Mouse (Mus musculus) midbrain, embryonic 12.5 days (tissue): ENCODE measurements at regions not wholly inside any gene's neighbourhood (a gene's known extent, or its start where the extent isn't known, plus 50 kb on each side); places are given as distances from the start of the nearest gene placed in this dataset.

Experiments
- ATAC-seq: fragments of 200-750 bp; cut with Nextera tagmentation; 2 replicates; pipeline ENCODE4 v1.8.0; 2017; ENCODE audit warnings: low read depth, moderate TSS enrichment, moderate library complexity; ENCODE audit not compliant: low FRiP score
- H3K27ac ChIP-seq: fragments of 300-500 bp; sonication (generic); replicated peaks from 2 replicates; pipeline ENCODE4 v1.5.1; 2016; ENCODE audit warnings: mild to moderate bottlenecking
- H3K27me3 ChIP-seq: fragments of 300-500 bp; sonication (generic); 2 replicates; pipeline ENCODE4 v1.6.1; 2016; ENCODE audit warnings: mild to moderate bottlenecking
- H3K36me3 ChIP-seq: fragments of 300-500 bp; sonication (generic); 2 replicates; pipeline ENCODE4 v1.6.1; 2016
- H3K4me1 ChIP-seq: fragments of 300-500 bp; sonication (generic); 2 replicates; pipeline ENCODE4 v1.6.1; 2016
- H3K4me2 ChIP-seq: fragments of 300-500 bp; sonication (generic); replicated peaks from 2 replicates; pipeline ENCODE4 v1.6.1; 2016; ENCODE audit warnings: mild to moderate bottlenecking, moderate library complexity
- H3K4me3 ChIP-seq: fragments of 300-500 bp; sonication (generic); 2 replicates; pipeline ENCODE4 v1.5.1; 2016; ENCODE audit warnings: mild to moderate bottlenecking
- H3K9ac ChIP-seq: fragments of 300-500 bp; sonication (generic); replicated peaks from 2 replicates; pipeline ENCODE4 v1.6.1; 2016; ENCODE audit warnings: mild to moderate bottlenecking, moderate library complexity
- H3K9me3 ChIP-seq: fragments of 300-500 bp; sonication (generic); 2 replicates; pipeline ENCODE4 v1.6.1; 2016; ENCODE audit warnings: mild to moderate bottlenecking
- WGBS: fragments of 180-500 bp; shearing (Covaris S2); methylation state at CpG from one replicate; pipeline ENCODE4 v1.1.7; 2016; 5-methylcytosine and 5-hydroxymethylcytosine counted together

DNA sequence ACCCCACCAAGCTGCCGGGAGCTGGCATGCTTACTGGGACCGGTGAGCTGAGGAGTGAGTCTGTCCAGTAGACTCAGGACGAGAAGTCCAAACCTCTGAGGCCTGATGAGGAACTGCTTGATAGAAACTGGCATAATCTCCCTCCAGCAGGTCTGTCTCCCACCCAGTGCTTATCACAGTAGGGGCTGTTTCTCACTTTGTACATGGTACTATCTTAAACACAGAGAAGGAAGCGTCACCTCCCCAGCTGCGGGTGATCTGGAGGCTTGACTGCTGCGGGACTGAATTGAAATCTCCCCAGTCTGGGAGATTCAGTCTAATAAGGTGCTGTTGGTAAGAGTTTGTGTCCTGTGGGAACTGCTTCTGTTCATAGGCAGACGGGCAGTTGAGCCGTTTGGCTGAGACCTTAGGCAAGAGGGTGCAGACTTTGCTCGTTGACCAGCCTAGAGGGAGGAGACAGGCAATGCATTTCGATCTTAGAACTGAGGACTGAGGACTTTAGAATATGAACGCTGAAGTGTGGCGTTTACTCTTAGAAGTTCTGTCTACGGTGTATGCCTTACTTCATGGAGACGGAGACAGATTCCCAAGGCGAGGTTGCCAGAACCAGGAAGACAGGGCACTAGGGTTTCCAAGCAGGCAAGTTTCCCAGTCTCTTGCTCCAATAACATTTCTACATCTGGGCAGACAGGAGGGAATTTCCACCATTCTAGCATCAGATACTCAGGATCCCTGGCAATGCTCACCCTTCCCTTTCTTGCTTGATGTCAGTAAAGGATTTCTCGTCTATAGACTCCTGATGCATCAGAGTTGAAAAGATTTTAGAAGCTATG, 69.5 kb upstream of the Picalm start:
- Histone ChIP-seq H3K36me3 (no peaks in the 10 kb centered on the region), H3K27me3 (no peaks in the 10 kb centered on the region)

DNA sequence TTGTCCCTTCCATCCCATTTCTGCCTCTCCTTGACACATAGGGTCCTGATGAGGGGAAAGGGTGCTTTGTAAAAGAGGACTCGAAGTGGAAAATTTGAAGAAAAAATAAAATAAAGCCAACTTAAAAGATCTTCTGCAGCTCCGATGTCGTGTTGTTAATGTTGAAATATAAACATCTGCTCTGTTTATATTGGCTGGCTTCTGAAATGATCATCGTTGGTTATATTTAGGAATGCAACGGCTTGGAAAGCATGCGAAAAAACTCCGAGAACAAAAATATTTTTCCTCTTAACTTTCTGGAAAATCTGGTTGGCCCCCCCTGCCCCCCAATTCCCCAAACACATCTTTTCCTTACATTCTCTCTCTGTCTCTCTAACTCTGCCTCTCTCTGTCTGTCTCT, 68.3 kb upstream of the Picalm start:
- H3K36me3 ChIP-seq = no peaks in the 10 kb centered on the region
- WGBS = 91% methylated on average over 7 of the region's 7 CpGs
- no peak overlapping the region for H3K27ac ChIP-seq
- H3K4me1 ChIP-seq = no peaks in the 10 kb centered on the region
- H3K27me3 ChIP-seq = no peaks in the 10 kb centered on the region
- ATAC-seq = no peak
- H3K4me2 ChIP-seq = no peak overlapping the region
- no peak overlapping the region for H3K4me3 ChIP-seq
- no peaks in the 10 kb centered on the region for H3K9me3 ChIP-seq
- no peak overlapping the region for H3K9ac ChIP-seq

More for the DNA sequence above, 69.5 kb upstream of the Picalm start:
- H3K9me3 ChIP-seq = no peaks in the 10 kb centered on the region
- H3K9ac ChIP-seq = no peak overlapping the region
- WGBS = 84% methylated on average over 16 of the region's 16 CpGs
- ATAC-seq = no peak
- H3K27ac ChIP-seq = no peak overlapping the region
- H3K4me1 ChIP-seq = no peaks in the 10 kb centered on the region
- H3K4me2 ChIP-seq = no peak overlapping the region
- H3K4me3 ChIP-seq = no peak overlapping the region

DNA sequence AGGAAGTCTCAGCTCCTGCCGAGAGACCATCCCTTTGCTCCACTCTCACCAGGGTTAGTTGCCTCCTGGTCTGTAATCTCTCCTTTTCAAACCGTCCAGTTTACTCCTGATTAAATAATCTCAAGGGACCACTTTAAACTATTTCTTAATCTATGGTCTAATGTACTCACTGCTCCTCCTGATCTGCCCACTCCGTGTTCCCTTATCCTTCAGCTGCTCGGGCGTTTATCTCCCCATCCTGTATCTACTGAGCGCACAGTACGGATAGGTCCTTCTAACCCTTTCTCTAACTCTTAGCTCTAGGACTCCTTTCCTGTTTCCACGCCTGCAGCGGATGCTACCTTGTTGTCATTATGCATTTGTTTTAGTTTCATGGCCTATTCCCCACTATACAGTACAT, 67.1 kb upstream of the Picalm start:
- 83% methylated on average over 9 of the region's 9 CpGs for WGBS
- no peak overlapping the region for H3K4me2 ChIP-seq
- ATAC-seq = no peak

DNA sequence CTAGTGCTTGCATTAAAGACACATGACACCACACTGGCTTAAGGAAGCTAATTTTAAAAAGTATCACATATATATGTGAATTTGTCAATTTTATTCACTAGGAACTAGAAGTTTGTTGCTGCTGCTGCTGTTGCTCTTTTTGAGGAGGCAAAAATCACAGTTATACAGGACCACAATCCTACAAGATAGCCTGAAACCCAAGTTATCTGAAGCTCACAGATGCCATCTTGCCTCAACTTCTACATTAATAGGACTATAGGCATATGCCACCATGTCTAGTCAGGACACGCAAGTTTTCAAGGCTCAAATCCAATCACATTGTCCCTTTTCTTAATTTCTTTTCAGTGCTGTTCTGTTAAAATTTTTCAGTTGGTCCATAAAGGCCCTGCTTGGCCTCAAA, 65.8 kb upstream of the Picalm start:
- no peak overlapping the region for H3K4me3 ChIP-seq
- no peak overlapping the region for H3K9ac ChIP-seq
- no peak for ATAC-seq
- no peaks in the 10 kb centered on the region for H3K27me3 ChIP-seq
- H3K36me3 ChIP-seq = no peaks in the 10 kb centered on the region
- no peak overlapping the region for H3K4me2 ChIP-seq
- 94% methylated on average over 1 of the region's 1 CpGs for WGBS
- H3K9me3 ChIP-seq = no peaks in the 10 kb centered on the region
- no peak overlapping the region for H3K27ac ChIP-seq
- H3K4me1 ChIP-seq = no peaks in the 10 kb centered on the region

More for the DNA sequence above, 67.1 kb upstream of the Picalm start:
- H3K9me3 ChIP-seq = no peaks in the 10 kb centered on the region
- H3K4me3 ChIP-seq = no peak overlapping the region
- no peaks in the 10 kb centered on the region for H3K4me1 ChIP-seq
- H3K36me3 ChIP-seq = no peaks in the 10 kb centered on the region
- no peaks in the 10 kb centered on the region for H3K27me3 ChIP-seq
- H3K9ac ChIP-seq = no peak overlapping the region
- no peak overlapping the region for H3K27ac ChIP-seq

DNA sequence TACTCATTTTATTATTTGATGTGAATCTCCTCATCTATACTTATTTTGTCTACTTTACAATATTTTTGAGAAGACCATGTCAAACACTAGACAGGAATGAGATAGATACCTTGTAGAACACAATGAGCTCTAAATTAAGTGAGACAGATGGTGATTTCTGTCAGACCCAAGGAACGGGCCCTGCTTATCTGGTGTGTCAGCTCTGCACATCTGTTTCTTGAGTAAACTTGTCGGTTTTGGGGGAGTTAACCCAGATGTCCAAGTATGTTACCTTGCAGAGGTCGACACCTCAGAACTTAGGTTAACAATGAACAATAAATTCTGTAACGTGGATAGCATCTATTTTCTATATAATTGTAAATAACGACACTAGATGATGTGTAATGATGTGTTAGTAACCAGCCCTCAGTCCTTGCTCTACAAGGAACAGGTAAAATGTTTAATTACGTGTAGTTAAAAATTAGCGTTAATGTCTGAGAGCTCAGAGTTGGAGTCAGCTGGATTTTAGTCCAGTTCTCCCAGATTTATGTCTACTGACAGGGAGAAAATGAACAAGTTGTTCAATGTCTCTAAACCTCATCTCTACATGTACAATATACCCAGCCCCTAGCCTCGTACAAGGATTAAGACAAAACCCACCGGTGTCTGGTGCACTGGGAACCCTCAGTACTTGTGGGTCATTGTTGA, 64.6 kb upstream of the Picalm start:
- Histone ChIP-seq H3K27me3 (no peaks in the 10 kb centered on the region), H3K4me1 (no peaks in the 10 kb centered on the region), H3K9me3 (no peaks in the 10 kb centered on the region), H3K27ac (no peak overlapping the region), H3K4me3 (no peak overlapping the region), H3K4me2 (no peak overlapping the region), H3K9ac (no peak overlapping the region), H3K36me3 (no peaks in the 10 kb centered on the region)
- ATAC-seq = no peak
- WGBS = 86% methylated on average over 9 of the region's 9 CpGs

DNA sequence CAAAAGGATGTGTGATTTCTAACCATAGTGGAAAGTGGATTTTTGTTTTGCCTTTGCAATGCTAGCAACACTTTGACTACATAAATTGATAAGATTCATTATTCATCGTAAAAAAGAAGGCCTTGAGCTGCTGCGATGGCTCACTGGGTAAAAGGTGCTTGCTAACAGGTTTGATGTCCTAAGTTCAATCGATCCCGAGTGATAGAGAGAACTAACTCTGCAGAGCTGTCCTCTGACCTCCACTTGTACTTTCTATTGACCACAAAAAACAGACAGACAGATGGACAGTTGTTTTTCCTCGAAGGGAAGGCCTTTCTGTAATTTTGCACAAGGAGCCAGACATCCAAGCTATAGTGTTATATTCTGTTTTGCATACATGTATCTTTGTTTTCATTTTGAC, 63.7 kb upstream of the Picalm start:
- no peak overlapping the region for H3K4me2 ChIP-seq
- no peak overlapping the region for H3K27ac ChIP-seq
- H3K4me3 ChIP-seq = no peak overlapping the region
- no peak overlapping the region for H3K9ac ChIP-seq
- no peak for ATAC-seq
- no peaks in the 10 kb centered on the region for H3K27me3 ChIP-seq
- H3K4me1 ChIP-seq = no peaks in the 10 kb centered on the region
- H3K36me3 ChIP-seq = no peaks in the 10 kb centered on the region
- 88% methylated on average over 5 of the region's 5 CpGs for WGBS
- no peaks in the 10 kb centered on the region for H3K9me3 ChIP-seq

DNA sequence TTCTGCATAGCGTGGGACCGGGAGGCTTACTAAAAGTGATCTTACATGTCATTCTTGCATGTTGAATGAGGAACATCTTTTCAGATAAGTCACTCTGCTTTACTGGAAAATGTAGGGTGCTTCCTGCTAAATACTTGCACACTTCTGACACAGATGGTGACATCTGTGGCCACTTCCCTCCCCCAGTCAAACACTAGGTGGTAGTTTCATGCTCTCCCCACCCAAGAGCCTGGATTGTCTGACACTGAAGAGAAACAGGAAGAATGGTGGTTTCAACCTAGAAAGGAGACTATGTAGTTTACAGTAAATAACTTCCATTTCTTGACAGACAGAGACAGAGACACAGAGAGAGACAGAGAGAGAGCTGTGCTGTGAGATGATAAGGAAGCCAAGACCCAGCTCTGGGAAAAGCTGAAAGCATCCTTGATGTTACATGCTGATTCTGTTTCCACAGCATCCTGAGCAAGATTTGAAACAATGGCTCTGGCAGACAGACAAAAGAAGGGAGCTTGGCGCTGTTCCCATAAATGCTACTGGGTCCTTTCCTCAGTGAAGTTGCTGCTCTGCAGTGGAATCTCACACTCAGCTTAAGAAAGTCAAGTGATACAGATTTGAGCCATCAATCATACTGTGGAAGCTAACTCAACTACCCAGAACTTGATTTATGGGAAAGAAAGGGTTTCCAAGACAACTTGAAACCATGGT, 61.9 kb upstream of the Picalm start:
- no peaks in the 10 kb centered on the region for H3K9me3 ChIP-seq
- no peaks in the 10 kb centered on the region for H3K36me3 ChIP-seq
- H3K27me3 ChIP-seq = no peaks in the 10 kb centered on the region
- H3K9ac ChIP-seq = no peak overlapping the region
- H3K27ac ChIP-seq = no peak overlapping the region
- H3K4me1 ChIP-seq = no peaks in the 10 kb centered on the region
- no peak overlapping the region for H3K4me3 ChIP-seq
- H3K4me2 ChIP-seq = no peak overlapping the region
- ATAC-seq = no peak
- WGBS = 83% methylated on average over 3 of the region's 3 CpGs

DNA sequence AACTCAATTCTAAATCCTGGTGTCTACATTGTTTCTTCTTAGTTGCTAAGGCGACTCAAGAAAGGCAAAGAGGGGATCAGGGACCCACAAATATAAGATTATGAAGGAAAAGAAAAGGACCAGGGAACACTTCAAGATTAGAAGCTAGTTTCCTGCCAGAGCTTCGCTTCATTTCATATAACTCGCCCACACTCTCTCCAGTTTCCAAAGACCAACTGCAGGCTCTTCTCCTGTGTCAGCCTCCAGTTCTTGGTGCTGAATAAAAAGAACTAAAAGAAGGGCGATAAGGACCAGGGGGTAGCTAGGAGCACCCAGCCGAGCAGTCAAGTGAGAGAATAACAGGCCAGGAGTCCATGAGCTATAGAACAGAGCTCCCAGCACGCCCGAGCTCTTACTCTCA, 59.7 kb upstream of the Picalm start:
- Histone ChIP-seq H3K27ac (no peak overlapping the region), H3K4me2 (no peak overlapping the region), H3K4me1 (no peaks in the 10 kb centered on the region), H3K27me3 (no peaks in the 10 kb centered on the region), H3K9me3 (no peaks in the 10 kb centered on the region), H3K9ac (no peak overlapping the region), H3K4me3 (no peak overlapping the region), H3K36me3 (no peaks in the 10 kb centered on the region)
- ATAC-seq = no peak
- 70% methylated on average over 7 of the region's 7 CpGs for WGBS

DNA sequence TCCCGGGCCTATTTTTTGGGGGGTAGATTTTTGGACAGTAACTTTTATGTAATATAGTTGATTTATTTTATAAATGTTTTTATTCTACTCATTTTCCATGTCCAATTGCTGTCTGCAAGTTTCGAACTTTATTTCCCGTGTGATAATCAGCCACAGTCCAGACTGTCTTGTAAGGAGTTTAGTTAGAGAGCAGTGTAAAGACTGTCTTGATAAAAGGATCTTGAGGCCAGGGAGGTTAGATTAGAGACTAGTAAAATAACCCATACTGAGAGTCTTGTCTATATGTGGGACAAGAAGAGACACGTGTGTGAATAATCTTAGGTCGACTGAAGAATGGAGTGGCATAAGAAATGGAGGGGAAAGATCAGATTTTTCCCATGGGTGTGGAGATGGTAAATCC, 56.1 kb upstream of the Picalm start:
- H3K36me3 ChIP-seq = no peaks in the 10 kb centered on the region
- H3K4me1 ChIP-seq = no peaks in the 10 kb centered on the region
- ATAC-seq = no peak
- 84% methylated on average over 5 of the region's 5 CpGs for WGBS
- no peak overlapping the region for H3K4me2 ChIP-seq
- H3K4me3 ChIP-seq = no peak overlapping the region
- H3K9me3 ChIP-seq = no peaks in the 10 kb centered on the region
- no peaks in the 10 kb centered on the region for H3K27me3 ChIP-seq
- H3K9ac ChIP-seq = no peak overlapping the region
- H3K27ac ChIP-seq = no peak overlapping the region

DNA sequence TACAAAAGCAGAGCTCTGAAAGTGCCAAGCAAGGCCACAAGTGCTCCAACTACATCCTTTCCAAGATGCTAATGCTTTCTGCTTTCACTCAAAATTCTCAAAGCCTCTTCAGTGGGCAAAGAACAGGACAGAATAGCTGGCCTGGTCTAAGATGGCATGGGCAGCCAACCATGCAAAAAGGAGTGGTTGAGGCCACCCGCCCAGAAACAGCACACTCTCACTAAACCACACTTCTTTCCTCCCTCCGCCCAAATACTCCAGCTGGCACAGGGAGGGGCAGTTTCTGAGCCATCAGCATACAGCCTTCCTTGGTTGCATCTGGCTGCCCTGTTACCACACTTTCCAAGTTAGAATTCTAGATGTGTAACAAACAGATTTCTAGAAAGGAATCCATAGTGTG, 55.4 kb upstream of the Picalm start:
- H3K9me3 ChIP-seq = no peaks in the 10 kb centered on the region
- 73% methylated on average over 2 of the region's 2 CpGs for WGBS
- H3K9ac ChIP-seq = no peak overlapping the region
- ATAC-seq = no peak
- H3K4me1 ChIP-seq = no peaks in the 10 kb centered on the region
- H3K27ac ChIP-seq = no peak overlapping the region
- no peak overlapping the region for H3K4me3 ChIP-seq
- no peaks in the 10 kb centered on the region for H3K27me3 ChIP-seq
- H3K4me2 ChIP-seq = no peak overlapping the region
- H3K36me3 ChIP-seq = no peaks in the 10 kb centered on the region

DNA sequence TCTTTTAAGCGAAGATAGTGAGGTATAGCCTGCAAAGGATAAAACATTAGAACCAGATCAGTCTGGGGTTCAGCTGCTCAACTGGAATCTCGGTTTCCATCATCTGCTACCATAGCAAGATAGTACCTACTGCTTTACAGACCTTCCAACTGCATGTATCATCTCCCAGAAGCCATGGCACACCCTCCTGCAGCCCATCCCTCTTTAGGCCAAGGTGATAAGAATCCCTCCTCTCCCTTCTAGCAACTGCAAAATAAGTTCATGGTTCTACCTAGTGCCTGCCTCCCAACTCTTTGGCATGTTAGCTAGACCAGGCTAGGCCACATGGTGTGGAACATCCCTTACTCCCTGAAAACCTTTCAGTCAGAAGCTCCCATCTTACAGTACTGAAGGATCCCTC, 52.4 kb upstream of the Picalm start:
- no peaks in the 10 kb centered on the region for H3K4me1 ChIP-seq
- no peak for ATAC-seq
- 87% methylated on average over 2 of the region's 2 CpGs for WGBS
- no peak overlapping the region for H3K4me2 ChIP-seq
- no peaks in the 10 kb centered on the region for H3K36me3 ChIP-seq
- no peaks in the 10 kb centered on the region for H3K9me3 ChIP-seq
- H3K27me3 ChIP-seq = no peaks in the 10 kb centered on the region
- H3K27ac ChIP-seq = no peak overlapping the region
- no peak overlapping the region for H3K4me3 ChIP-seq
- no peak overlapping the region for H3K9ac ChIP-seq

DNA sequence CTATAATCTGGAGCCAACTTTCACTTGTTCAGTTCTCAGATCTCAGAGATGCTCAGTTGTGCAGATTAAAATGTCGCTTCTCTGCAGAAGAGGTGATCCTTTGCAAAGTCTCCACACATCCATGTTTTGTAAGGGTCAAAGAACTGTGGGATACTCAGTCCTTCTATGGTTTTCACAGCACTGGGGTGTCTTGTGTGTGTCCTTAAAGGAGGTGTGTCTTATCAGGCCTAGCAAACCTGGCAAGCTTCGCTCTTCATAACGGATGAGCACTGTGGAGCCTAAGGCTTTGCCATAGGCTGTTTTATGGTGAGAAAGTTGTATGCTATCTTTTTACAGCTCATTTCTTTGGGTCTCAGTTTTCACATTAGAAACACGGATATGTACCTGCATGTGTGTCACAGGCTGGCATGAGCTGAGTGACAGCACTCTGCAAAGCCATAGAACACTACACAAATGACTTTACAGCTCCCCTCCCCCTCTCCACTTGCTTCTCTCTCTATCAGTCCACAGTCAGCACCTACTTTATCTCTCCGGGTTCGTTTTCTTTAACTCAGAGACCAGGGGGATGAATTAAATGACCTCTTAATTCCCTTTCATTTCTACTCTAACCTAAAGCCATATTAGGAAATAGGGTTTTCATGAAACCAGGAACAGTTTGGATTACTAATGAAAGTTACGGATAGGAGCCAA, 49.8 kb upstream of the Picalm start:
- WGBS = 72% methylated on average over 7 of the region's 7 CpGs
- Histone ChIP-seq H3K36me3 (no peaks in the 10 kb centered on the region), H3K27ac (no peak overlapping the region), H3K4me1 (no peaks in the 10 kb centered on the region), H3K4me2 (no peak overlapping the region), H3K9me3 (no peaks in the 10 kb centered on the region), H3K4me3 (no peak overlapping the region), H3K27me3 (no peaks in the 10 kb centered on the region), H3K9ac (no peak overlapping the region)
- no peak for ATAC-seq
